Mouse (Mus musculus): Measurements from ENCODE around the gene Zfp628. TPM values are rescaled to one million over a fixed set of nuclear protein-coding genes. Genes with fewer than 3 reads are reported as not detected.

Zfp628 gene
- 1.4 TPM for polyA plus RNA-seq (2015; fragmentation: Illumina TruSeq; extraction: RNeasy Lipid Tissue Mini Kit (QIAGEN cat#74804); ENCODE audit: insufficient read depth, low read depth, low replicate concordance)

GRCm38 (mm10) chr7:4915007-4915665, at the start of gene Zfp628:
Gene Zfp628 (plus strand): TSS chr7:4915217.

DNA sequence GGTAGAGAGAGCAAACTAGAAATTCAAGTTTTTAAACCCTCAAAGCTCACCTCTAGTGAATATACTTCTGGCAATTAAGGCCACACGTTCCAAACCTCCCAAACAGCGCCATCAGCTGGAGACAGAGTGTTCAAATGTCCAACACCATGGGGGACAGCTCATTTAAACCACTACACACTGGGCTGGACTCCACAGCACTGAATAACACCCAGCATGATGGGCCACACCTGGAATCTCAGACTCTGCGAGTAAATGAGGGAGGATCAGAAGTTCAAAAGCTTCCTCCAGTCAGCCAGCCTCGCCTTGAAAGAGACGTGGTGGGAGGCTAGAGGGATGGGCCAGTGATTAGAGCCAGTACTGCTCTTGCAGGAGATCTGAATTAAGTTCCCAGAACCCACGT, 44.9 kb upstream of the Zfp628 start, which contains the start of gene Isoc2b:
Gene Isoc2b, minus strand, starts transcription at position 126 of the 400 bp plus-strand sequence.

DNA sequence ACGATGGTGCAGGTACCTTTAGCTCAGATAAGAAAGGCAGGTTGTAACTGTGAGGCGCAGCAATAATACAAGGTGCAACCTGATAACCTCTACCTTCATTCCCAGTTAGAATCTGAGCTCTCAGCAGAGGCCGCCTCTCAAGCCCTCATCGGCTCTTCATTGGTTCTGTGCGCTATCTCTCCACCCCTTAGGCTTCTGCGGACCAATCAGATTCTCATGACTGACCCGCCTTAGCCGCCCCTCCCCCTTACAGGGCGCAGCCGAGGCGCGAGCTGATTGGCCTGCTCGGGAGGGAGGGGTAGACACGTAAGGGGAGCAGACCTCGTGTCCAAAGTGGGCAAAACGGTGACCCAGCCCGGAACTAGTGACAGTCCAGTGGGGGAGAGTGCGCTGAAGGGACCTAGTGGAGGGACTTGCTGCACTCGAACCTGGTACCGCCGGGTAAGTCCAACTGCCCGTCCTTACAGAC, 38.2 kb upstream of the Zfp628 start, which contains the start of gene Isoc2a:
Gene Isoc2a, plus strand, starts transcription at position 401 of the 469 bp plus-strand sequence.

GRCm38 (mm10) chr7:4906466-4906950, 8.5 kb upstream of the Zfp628 start, which contains the start of gene Gm36210:
Gene Gm36210 (minus strand): TSS chr7:4906516.

GRCm38 (mm10) chr7:4921824-4922482, 6.9 kb downstream of the Zfp628 start, which contains the start of gene Nat14:
Gene Nat14 (plus strand): TSS chr7:4922028.

DNA sequence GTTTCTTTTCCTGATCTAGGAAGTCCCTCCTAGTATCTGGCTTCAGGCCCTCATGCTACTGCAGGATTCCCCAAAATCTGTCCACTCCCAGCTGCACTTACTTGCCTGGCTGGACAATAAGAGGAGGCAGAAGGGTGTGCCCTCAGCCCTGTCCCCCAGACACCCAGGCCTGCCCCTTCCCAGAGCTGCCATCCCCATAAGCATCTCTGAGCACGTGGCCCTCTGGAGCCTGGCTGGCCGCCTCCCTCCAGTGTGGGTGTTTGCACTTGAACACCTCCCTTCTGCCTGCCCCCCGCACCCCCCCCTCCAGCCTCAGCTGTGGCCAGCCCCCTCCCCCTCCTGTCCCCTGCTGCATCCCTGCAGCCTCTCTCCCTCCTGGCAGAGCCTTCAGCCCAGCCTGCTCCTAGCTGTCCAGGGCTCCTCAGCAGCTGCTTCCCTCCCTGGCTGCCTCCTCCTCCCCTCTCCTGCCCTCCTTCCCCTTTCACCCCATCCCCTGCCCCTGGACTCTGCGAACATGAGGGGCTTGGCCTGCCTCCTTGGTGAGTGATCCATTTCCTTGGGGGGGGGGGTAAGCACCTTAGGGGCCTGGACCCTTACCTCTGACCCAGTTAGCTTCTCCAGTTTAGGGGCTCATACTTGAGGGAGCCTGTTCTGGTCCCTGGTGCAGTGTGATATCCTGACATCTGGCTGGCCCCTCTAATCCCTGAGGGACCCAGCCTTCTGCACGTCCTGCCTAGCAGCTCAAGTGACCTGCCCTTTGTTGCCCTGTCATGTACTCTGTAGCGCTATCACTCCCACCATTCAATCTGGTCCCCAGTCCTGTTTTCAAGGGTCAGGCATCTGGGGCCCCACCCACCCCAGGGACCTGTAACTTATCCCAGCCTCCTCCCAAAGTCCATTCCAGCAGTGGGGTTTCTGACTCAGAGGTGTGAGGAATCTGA, 10.7 kb downstream of the Zfp628 start, which contains the start of gene Ssc5d:
Gene Ssc5d, plus strand, starts transcription at position 345 of the 941 bp plus-strand sequence.

DNA sequence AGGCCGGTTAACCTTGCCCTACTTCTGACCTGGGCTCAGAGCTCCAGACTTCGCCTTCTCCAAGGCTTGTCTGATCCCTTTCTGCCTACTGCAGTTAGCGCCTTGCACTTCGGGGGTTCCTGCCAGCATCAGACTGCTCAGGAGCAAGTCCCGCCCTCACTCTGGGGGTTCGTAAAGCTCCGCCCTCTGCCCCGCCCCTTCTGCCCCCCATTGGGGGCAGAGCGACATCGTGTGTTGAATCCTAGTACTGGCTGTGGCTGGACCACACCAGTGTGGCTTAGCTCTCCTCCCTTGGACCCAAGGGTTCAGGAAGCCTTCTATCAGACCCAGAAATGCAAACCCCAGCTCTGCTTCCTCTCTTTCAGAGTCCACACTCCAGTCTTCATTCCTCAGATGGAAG, 49.3 kb downstream of the Zfp628 start, which contains the start of gene Sbk2:
Gene Sbk2, minus strand, starts transcription at position 135 of the 400 bp plus-strand sequence.

GRCm38 (mm10) chr7:4971068-4971467, 56.1 kb downstream of the Zfp628 start, which contains the start of gene Sbk3:
Gene Sbk3 (minus strand): TSS chr7:4971168.

Other genes starting within 250 kb of the Zfp628 start
- 10.8 TPM for gene Hspbp1, start 230.1 kb upstream of the Zfp628 start, polyA plus RNA-seq (2015; fragmentation: Illumina TruSeq; extraction: RNeasy Lipid Tissue Mini Kit (QIAGEN cat#74804); ENCODE audit: insufficient read depth, low read depth, low replicate concordance)
- 2.4 TPM for gene Brsk1, start 224.6 kb upstream of the Zfp628 start, polyA plus RNA-seq (2015; fragmentation: Illumina TruSeq; extraction: RNeasy Lipid Tissue Mini Kit (QIAGEN cat#74804); ENCODE audit: insufficient read depth, low read depth, low replicate concordance)
- not detected for gene Tmem150b, start 190.0 kb upstream of the Zfp628 start, polyA plus RNA-seq (2015; fragmentation: Illumina TruSeq; extraction: RNeasy Lipid Tissue Mini Kit (QIAGEN cat#74804); ENCODE audit: insufficient read depth, low read depth, low replicate concordance)
- gene Kmt5c, start 175.1 kb upstream of the Zfp628 start, polyA plus RNA-seq (2015; fragmentation: Illumina TruSeq; extraction: RNeasy Lipid Tissue Mini Kit (QIAGEN cat#74804); ENCODE audit: insufficient read depth, low read depth, low replicate concordance) = 21.1 TPM
- gene Cox6b2, start 162.1 kb upstream of the Zfp628 start, polyA plus RNA-seq (2015; fragmentation: Illumina TruSeq; extraction: RNeasy Lipid Tissue Mini Kit (QIAGEN cat#74804); ENCODE audit: insufficient read depth, low read depth, low replicate concordance) = 5.7 TPM
- gene Fam71e2, start 143.9 kb upstream of the Zfp628 start, polyA plus RNA-seq (2015; fragmentation: Illumina TruSeq; extraction: RNeasy Lipid Tissue Mini Kit (QIAGEN cat#74804); ENCODE audit: insufficient read depth, low read depth, low replicate concordance) = not detected
- gene Il11, start 132.4 kb upstream of the Zfp628 start, polyA plus RNA-seq (2015; fragmentation: Illumina TruSeq; extraction: RNeasy Lipid Tissue Mini Kit (QIAGEN cat#74804); ENCODE audit: insufficient read depth, low read depth, low replicate concordance) = not detected
- not detected for gene Tmem190, start 132.3 kb upstream of the Zfp628 start, polyA plus RNA-seq (2015; fragmentation: Illumina TruSeq; extraction: RNeasy Lipid Tissue Mini Kit (QIAGEN cat#74804); ENCODE audit: insufficient read depth, low read depth, low replicate concordance)
- gene Tmem238, start 125.6 kb upstream of the Zfp628 start, polyA plus RNA-seq (2015; fragmentation: Illumina TruSeq; extraction: RNeasy Lipid Tissue Mini Kit (QIAGEN cat#74804); ENCODE audit: insufficient read depth, low read depth, low replicate concordance) = 8.4 TPM
- 480 TPM for gene Rpl28, start 122.3 kb upstream of the Zfp628 start, polyA plus RNA-seq (2015; fragmentation: Illumina TruSeq; extraction: RNeasy Lipid Tissue Mini Kit (QIAGEN cat#74804); ENCODE audit: insufficient read depth, low read depth, low replicate concordance)
- 16.8 TPM for gene Ube2s, start 102.6 kb upstream of the Zfp628 start, polyA plus RNA-seq (2015; fragmentation: Illumina TruSeq; extraction: RNeasy Lipid Tissue Mini Kit (QIAGEN cat#74804); ENCODE audit: insufficient read depth, low read depth, low replicate concordance)
- gene Shisa7, start 70.5 kb upstream of the Zfp628 start, polyA plus RNA-seq (2015; fragmentation: Illumina TruSeq; extraction: RNeasy Lipid Tissue Mini Kit (QIAGEN cat#74804); ENCODE audit: insufficient read depth, low read depth, low replicate concordance) = 0.30 TPM
- 12.2 TPM for gene Isoc2b, start 45.0 kb upstream of the Zfp628 start, polyA plus RNA-seq (2015; fragmentation: Illumina TruSeq; extraction: RNeasy Lipid Tissue Mini Kit (QIAGEN cat#74804); ENCODE audit: insufficient read depth, low read depth, low replicate concordance)
- 9.6 TPM for gene Isoc2a, start 38.1 kb upstream of the Zfp628 start, polyA plus RNA-seq (2015; fragmentation: Illumina TruSeq; extraction: RNeasy Lipid Tissue Mini Kit (QIAGEN cat#74804); ENCODE audit: insufficient read depth, low read depth, low replicate concordance)
- gene Gm36210, start 8.7 kb upstream of the Zfp628 start, polyA plus RNA-seq (2015; fragmentation: Illumina TruSeq; extraction: RNeasy Lipid Tissue Mini Kit (QIAGEN cat#74804); ENCODE audit: insufficient read depth, low read depth, low replicate concordance) = not detected
- 4.6 TPM for gene Nat14, start 6.8 kb downstream of the Zfp628 start, polyA plus RNA-seq (2015; fragmentation: Illumina TruSeq; extraction: RNeasy Lipid Tissue Mini Kit (QIAGEN cat#74804); ENCODE audit: insufficient read depth, low read depth, low replicate concordance)
- gene Ssc5d, start 10.6 kb downstream of the Zfp628 start, polyA plus RNA-seq (2015; fragmentation: Illumina TruSeq; extraction: RNeasy Lipid Tissue Mini Kit (QIAGEN cat#74804); ENCODE audit: insufficient read depth, low read depth, low replicate concordance) = 1.2 TPM
- gene Sbk2, start 49.2 kb downstream of the Zfp628 start, polyA plus RNA-seq (2015; fragmentation: Illumina TruSeq; extraction: RNeasy Lipid Tissue Mini Kit (QIAGEN cat#74804); ENCODE audit: insufficient read depth, low read depth, low replicate concordance) = not detected
- gene Sbk3, start 56.0 kb downstream of the Zfp628 start, polyA plus RNA-seq (2015; fragmentation: Illumina TruSeq; extraction: RNeasy Lipid Tissue Mini Kit (QIAGEN cat#74804); ENCODE audit: insufficient read depth, low read depth, low replicate concordance) = not detected
- 41.7 TPM for gene Zfp579, start 80.9 kb downstream of the Zfp628 start, polyA plus RNA-seq (2015; fragmentation: Illumina TruSeq; extraction: RNeasy Lipid Tissue Mini Kit (QIAGEN cat#74804); ENCODE audit: insufficient read depth, low read depth, low replicate concordance)
- gene Zfp524, start 99.2 kb downstream of the Zfp628 start, polyA plus RNA-seq (2015; fragmentation: Illumina TruSeq; extraction: RNeasy Lipid Tissue Mini Kit (QIAGEN cat#74804); ENCODE audit: insufficient read depth, low read depth, low replicate concordance) = 7.4 TPM
- 6.8 TPM for gene Fiz1, start 99.5 kb downstream of the Zfp628 start, polyA plus RNA-seq (2015; fragmentation: Illumina TruSeq; extraction: RNeasy Lipid Tissue Mini Kit (QIAGEN cat#74804); ENCODE audit: insufficient read depth, low read depth, low replicate concordance)
- gene Gm44973, start 100.3 kb downstream of the Zfp628 start, polyA plus RNA-seq (2015; fragmentation: Illumina TruSeq; extraction: RNeasy Lipid Tissue Mini Kit (QIAGEN cat#74804); ENCODE audit: insufficient read depth, low read depth, low replicate concordance) = not detected
- 5.3 TPM for gene Zfp865, start 105.2 kb downstream of the Zfp628 start, polyA plus RNA-seq (2015; fragmentation: Illumina TruSeq; extraction: RNeasy Lipid Tissue Mini Kit (QIAGEN cat#74804); ENCODE audit: insufficient read depth, low read depth, low replicate concordance)
- not detected for gene Ccdc106, start 105.3 kb downstream of the Zfp628 start, polyA plus RNA-seq (2015; fragmentation: Illumina TruSeq; extraction: RNeasy Lipid Tissue Mini Kit (QIAGEN cat#74804); ENCODE audit: insufficient read depth, low read depth, low replicate concordance)
- not detected for gene 4632433K11Rik, start 118.9 kb downstream of the Zfp628 start, polyA plus RNA-seq (2015; fragmentation: Illumina TruSeq; extraction: RNeasy Lipid Tissue Mini Kit (QIAGEN cat#74804); ENCODE audit: insufficient read depth, low read depth, low replicate concordance)
- gene Zfp784, start 123.2 kb downstream of the Zfp628 start, polyA plus RNA-seq (2015; fragmentation: Illumina TruSeq; extraction: RNeasy Lipid Tissue Mini Kit (QIAGEN cat#74804); ENCODE audit: insufficient read depth, low read depth, low replicate concordance) = 0.63 TPM
- gene Zfp580, start 136.3 kb downstream of the Zfp628 start, polyA plus RNA-seq (2015; fragmentation: Illumina TruSeq; extraction: RNeasy Lipid Tissue Mini Kit (QIAGEN cat#74804); ENCODE audit: insufficient read depth, low read depth, low replicate concordance) = 2.1 TPM
- 46.4 TPM for gene U2af2, start 146.9 kb downstream of the Zfp628 start, polyA plus RNA-seq (2015; fragmentation: Illumina TruSeq; extraction: RNeasy Lipid Tissue Mini Kit (QIAGEN cat#74804); ENCODE audit: insufficient read depth, low read depth, low replicate concordance)
- gene Epn1, start 165.0 kb downstream of the Zfp628 start, polyA plus RNA-seq (2015; fragmentation: Illumina TruSeq; extraction: RNeasy Lipid Tissue Mini Kit (QIAGEN cat#74804); ENCODE audit: insufficient read depth, low read depth, low replicate concordance) = 53.1 TPM
- gene Rfpl4, start 201.7 kb downstream of the Zfp628 start, polyA plus RNA-seq (2015; fragmentation: Illumina TruSeq; extraction: RNeasy Lipid Tissue Mini Kit (QIAGEN cat#74804); ENCODE audit: insufficient read depth, low read depth, low replicate concordance) = not detected
- not detected for gene Rasl2-9, start 210.7 kb downstream of the Zfp628 start, polyA plus RNA-seq (2015; fragmentation: Illumina TruSeq; extraction: RNeasy Lipid Tissue Mini Kit (QIAGEN cat#74804); ENCODE audit: insufficient read depth, low read depth, low replicate concordance)
- gene Vmn1r55, start 234.5 kb downstream of the Zfp628 start, polyA plus RNA-seq (2015; fragmentation: Illumina TruSeq; extraction: RNeasy Lipid Tissue Mini Kit (QIAGEN cat#74804); ENCODE audit: insufficient read depth, low read depth, low replicate concordance) = not detected